Mouse (Mus musculus) cortical plate, adult 2 months (tissue): ENCODE data around the gene Ncbp2.

ENCODE experiments used
- CTCF ChIP-seq: fragments of 200-500 bp; IDR thresholded peaks from 2 replicates; pipeline ENCODE4 v1.5.1; 2011; ENCODE audit warnings: mild to moderate bottlenecking, control low read depth, low read length; ENCODE audit not compliant: insufficient read depth; ENCODE audit errors: extremely low read depth
- POLR2A ChIP-seq: fragments of 200-500 bp; IDR thresholded peaks from 2 replicates; pipeline ENCODE4 v1.6.1; 2011; ENCODE audit warnings: mild to moderate bottlenecking, low read length, control low read depth; ENCODE audit not compliant: insufficient read depth; ENCODE audit errors: extremely low read depth

DNA sequence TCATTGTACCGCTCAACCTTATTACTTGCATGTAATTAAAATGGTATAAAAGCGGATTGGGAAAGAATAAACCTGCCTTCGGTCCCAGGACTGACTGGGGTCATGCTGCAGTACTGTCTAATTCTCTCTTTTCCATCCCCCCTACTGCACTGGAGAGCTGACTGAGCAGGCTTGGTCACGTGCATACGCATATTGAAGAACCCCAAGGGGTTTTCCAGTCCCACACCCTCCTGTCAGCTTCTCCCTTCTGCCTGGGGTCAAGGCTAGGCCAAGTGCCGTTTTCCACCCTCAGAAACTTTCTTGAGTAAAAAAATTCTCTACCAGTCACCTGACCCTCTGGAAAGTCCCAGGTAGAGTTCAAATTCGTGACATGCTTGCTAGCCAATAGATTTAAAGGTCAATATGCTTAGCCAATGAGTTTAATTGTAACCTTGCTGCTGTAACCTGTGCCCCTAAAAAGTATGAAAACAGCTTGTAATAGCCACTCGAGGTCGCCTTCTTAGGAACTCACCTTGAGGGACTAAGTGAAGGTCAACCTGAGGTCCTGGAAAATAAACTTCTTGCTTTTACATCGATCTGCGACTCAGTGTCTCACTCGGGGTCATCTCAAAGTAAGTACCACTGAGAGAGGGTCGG, 21.6 kb upstream of the Ncbp2 start:
- TF ChIP-seq POLR2A (no peak), CTCF (no peak)
